Mouse (Mus musculus) MEL (cell line): ENCODE data around the gene Catip. TPM values are rescaled to one million over a fixed set of nuclear protein-coding genes. Genes with fewer than 3 reads are reported as not detected.

ENCODE experiments used
- DNase-seq: peaks from one replicate; pipeline ENCODE4 v3.0.0; 2011; ENCODE audit warnings: low read depth, low spot score
- H3K27ac ChIP-seq: 2 replicates; pipeline ENCODE4 v1.5.1; 2012; ENCODE audit warnings: low read depth, mild to moderate bottlenecking, control low read depth, low read length, moderate library complexity; ENCODE audit not compliant: control insufficient read depth
- H3K27me3 ChIP-seq, 2 experiments: fragments of 150-350 bp in 1 of 2; sonication (generic) in 1 of 2; 2 replicates each; pipeline ENCODE4 v1.6.1; 2012; ENCODE audit warnings: low read length in 2 of 2, mild to moderate bottlenecking in 2 of 2, improper control_type of control experiment in 1 of 2, moderate library complexity in 1 of 2; ENCODE audit not compliant: insufficient read depth in 2 of 2, control insufficient read depth in 1 of 2
- H3K36me3 ChIP-seq, 2 experiments: 2 replicates each; pipeline ENCODE4 v1.6.1; 2012 to 2014; ENCODE audit warnings: low read length in 2 of 2, improper control_type of control experiment in 1 of 2, inconsistent platforms in 1 of 2, mild to moderate bottlenecking in 1 of 2; ENCODE audit not compliant: insufficient read depth in 2 of 2, control insufficient read depth in 1 of 2
- H3K4me1 ChIP-seq, 2 experiments: fragments of 150-350 bp in 1 of 2; sonication (generic) in 1 of 2; 2 replicates each; pipeline ENCODE4 v1.6.1; 2012; ENCODE audit warnings: low read length in 2 of 2, improper control_type of control experiment in 1 of 2, mild to moderate bottlenecking in 1 of 2; ENCODE audit not compliant: insufficient read depth in 2 of 2, control insufficient read depth in 1 of 2
- H3K4me3 ChIP-seq, 2 experiments: fragments of 150-350 bp in 1 of 2; sonication (generic) in 1 of 2; 2 replicates each; pipeline ENCODE4 v1.5.1; 2012; ENCODE audit warnings: low read depth in 2 of 2, low read length in 2 of 2, mild to moderate bottlenecking in 2 of 2, moderate library complexity in 2 of 2, control low read depth in 1 of 2, improper control_type of control experiment in 1 of 2; ENCODE audit not compliant: control insufficient read depth in 1 of 2, insufficient read depth in 1 of 2
- H3K79me2 ChIP-seq: 2 replicates; pipeline ENCODE4 v1.6.1; 2012; ENCODE audit warnings: mild to moderate bottlenecking, low read length, moderate library complexity; ENCODE audit not compliant: control insufficient read depth, poor library complexity, insufficient read depth
- H3K9ac ChIP-seq: 2 replicates; pipeline ENCODE4 v1.6.1; 2012; ENCODE audit warnings: low read depth, mild to moderate bottlenecking, control low read depth, low read length, moderate library complexity; ENCODE audit not compliant: control insufficient read depth, poor library complexity, severe bottlenecking
- H3K9me3 ChIP-seq: fragments of 150-350 bp; sonication (generic); replicated peaks from 2 replicates; pipeline ENCODE4 v1.6.1; 2012; ENCODE audit warnings: mild to moderate bottlenecking, low read length, improper control_type of control experiment, moderate library complexity; ENCODE audit not compliant: insufficient read depth
- BHLHE40 ChIP-seq: IDR thresholded peaks from 2 replicates; pipeline ENCODE4 v1.6.1; 2012; ENCODE audit warnings: low read depth, mild to moderate bottlenecking, inconsistent platforms, low read length, improper control_type of control experiment, borderline replicate concordance
- CHD2 ChIP-seq: IDR thresholded peaks from 2 replicates; pipeline ENCODE4 v1.6.1; 2011; ENCODE audit warnings: low read length, improper control_type of control experiment
- E2F4 ChIP-seq: IDR thresholded peaks from 2 replicates; pipeline ENCODE4 v1.6.1; 2011; ENCODE audit warnings: low read depth, low read length, improper control_type of control experiment, borderline replicate concordance
- ELF1 ChIP-seq: IDR thresholded peaks from 2 replicates; pipeline ENCODE4 v1.6.1; 2014; ENCODE audit warnings: low read depth, mild to moderate bottlenecking, inconsistent platforms, low read length, improper control_type of control experiment, moderate library complexity
- GABPA ChIP-seq: IDR thresholded peaks from 2 replicates; pipeline ENCODE4 v1.6.1; 2012; ENCODE audit warnings: low read depth, mild to moderate bottlenecking, inconsistent platforms, low read length, improper control_type of control experiment, moderate library complexity
- HCFC1 ChIP-seq: IDR thresholded peaks from 2 replicates; pipeline ENCODE4 v1.6.1; 2012; ENCODE audit warnings: low read depth, mild to moderate bottlenecking, inconsistent platforms, low read length, improper control_type of control experiment, moderate library complexity
- KAT2A ChIP-seq: conservative IDR thresholded peaks from 2 replicates; pipeline ENCODE4 v1.6.1; 2012; ENCODE audit warnings: low read depth, low read length, improper control_type of control experiment, inconsistent platforms
- MAFK ChIP-seq: IDR thresholded peaks from 2 replicates; pipeline ENCODE4 v1.6.1; 2011; ENCODE audit warnings: low read depth, mild to moderate bottlenecking, low read length, improper control_type of control experiment, borderline replicate concordance
- MEF2A ChIP-seq: IDR thresholded peaks from 2 replicates; pipeline ENCODE4 v1.6.1; 2014; ENCODE audit warnings: low read depth, mild to moderate bottlenecking, inconsistent platforms, low read length, improper control_type of control experiment; ENCODE audit not compliant: poor library complexity, insufficient replicate concordance, severe bottlenecking; ENCODE audit errors: extremely low read depth
- NRF1 ChIP-seq: IDR thresholded peaks from 2 replicates; pipeline ENCODE4 v1.6.1; 2014; ENCODE audit warnings: low read depth, mild to moderate bottlenecking, inconsistent platforms, low read length, improper control_type of control experiment, moderate library complexity; ENCODE audit not compliant: poor library complexity, insufficient read depth, severe bottlenecking
- RCOR1 ChIP-seq: IDR thresholded peaks from 2 replicates; pipeline ENCODE4 v1.6.1; 2012; ENCODE audit warnings: low read depth, mild to moderate bottlenecking, inconsistent platforms, low read length, improper control_type of control experiment
- USF2 ChIP-seq, 2 experiments: IDR thresholded peaks; 2 replicates each; pipeline ENCODE4 v1.6.1; 2011 to 2012; ENCODE audit warnings: improper control_type of control experiment in 2 of 2, low read length in 2 of 2, borderline replicate concordance in 1 of 2, inconsistent platforms in 1 of 2, low read depth in 1 of 2, mild to moderate bottlenecking in 1 of 2; ENCODE audit not compliant: insufficient read depth in 1 of 2
- ZC3H11A ChIP-seq: IDR thresholded peaks from 2 replicates; pipeline ENCODE4 v1.6.1; 2012; ENCODE audit warnings: low read depth, mild to moderate bottlenecking, inconsistent platforms, low read length, improper control_type of control experiment
- ZKSCAN1 ChIP-seq: IDR thresholded peaks from 2 replicates; pipeline ENCODE4 v1.6.1; 2012; ENCODE audit warnings: low read depth, mild to moderate bottlenecking, inconsistent platforms, low read length, improper control_type of control experiment, moderate library complexity
- polyA plus RNA-seq, 2 experiments: library from polyadenylated mRNA; stranded (reverse) in 1 of 2; unstranded in 1 of 2; fragments of >175 nt in 1 of 2; fragments of >200 nt in 1 of 2; gene quantifications; 2 replicates each; pipeline versions ENCODE4 v1.2.1 to v1.2.4; 2012; ENCODE audit warnings: low replicate concordance in 2 of 2, low read depth in 1 of 2; ENCODE audit not compliant: insufficient read length in 2 of 2, insufficient read depth in 1 of 2, missing spikeins in 1 of 2
- total RNA-seq: library from RNA; depleted of rRNA; stranded (reverse); fragments of 300-350 nt; gene quantifications from 2 replicates; pipeline ENCODE4 v1.2.3, GENCODE M21; 2012

Gene Catip
- total and polyA plus RNA-seq, 3 experiments = 0.08 TPM; not detected in 1

DNA sequence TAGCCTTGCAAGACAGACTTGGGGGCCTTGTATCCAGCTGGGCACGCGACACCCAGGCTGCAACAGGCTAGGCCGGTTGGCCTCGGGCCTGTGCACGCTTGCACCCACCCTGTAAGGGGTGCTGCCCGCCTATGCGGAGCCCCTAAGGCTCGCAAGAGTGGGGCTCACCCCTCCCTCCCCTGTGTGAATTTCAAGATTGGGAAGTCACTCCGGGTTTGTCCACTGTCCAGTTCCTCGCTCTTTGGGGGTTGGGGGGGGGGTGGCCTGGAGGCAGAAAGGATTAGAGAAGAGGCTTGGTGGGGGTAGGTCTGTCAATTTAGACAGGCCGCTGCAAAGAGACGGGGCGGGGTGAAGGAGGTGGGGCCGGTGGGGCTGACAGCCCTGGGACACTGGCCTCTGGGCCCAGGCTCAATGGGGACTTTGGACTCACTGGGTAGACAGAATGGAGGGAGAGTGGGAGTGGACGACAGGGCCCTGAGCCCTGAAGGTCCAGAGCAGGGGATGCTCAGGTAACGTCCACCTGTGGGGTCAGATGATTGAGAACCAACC is 30.6 kb downstream of the Catip start:
- peaks cover 0 to 17% of the 10 kb centered on the region in 2 experiments; a peak in 2 of 4 replicates for H3K4me1 ChIP-seq
- no peaks in the 10 kb centered on the region for H3K9me3 ChIP-seq
- DNase-seq = no peak
- H3K4me3 ChIP-seq = peak overlapping the region; percentile 78 to 85
- H3K27me3 ChIP-seq = no peaks in the 10 kb centered on the region
- TF ChIP-seq USF2 (IDR thresholded peaks at IDR 0.05; ENCODE audit: borderline replicate concordance in 1 of 2, insufficient read depth in 1 of 2, low read depth in 1 of 2, low read length in 2 of 2) = no peak
- no peak for TF ChIP-seq GABPA
- TF ChIP-seq MAFK = no peak
- TF ChIP-seq BHLHE40 = no peak
- no peak for TF ChIP-seq NRF1
- no peak for TF ChIP-seq CHD2
- TF ChIP-seq ZC3H11A = no peak
- no peak for TF ChIP-seq ELF1
- TF ChIP-seq HCFC1 = no peak
- TF ChIP-seq MEF2A = no peak
- TF ChIP-seq RCOR1 = no peak
- TF ChIP-seq ZKSCAN1 = no peak
- peaks cover 14% of the 10 kb centered on the region for H3K79me2 ChIP-seq
- peaks cover 0 to 10% of the 10 kb centered on the region in 2 experiments; a peak in 2 of 4 replicates for H3K36me3 ChIP-seq
- H3K9ac ChIP-seq = peak overlapping the region; percentile 98
- H3K27ac ChIP-seq = peak overlapping the region; percentile 71

DNA sequence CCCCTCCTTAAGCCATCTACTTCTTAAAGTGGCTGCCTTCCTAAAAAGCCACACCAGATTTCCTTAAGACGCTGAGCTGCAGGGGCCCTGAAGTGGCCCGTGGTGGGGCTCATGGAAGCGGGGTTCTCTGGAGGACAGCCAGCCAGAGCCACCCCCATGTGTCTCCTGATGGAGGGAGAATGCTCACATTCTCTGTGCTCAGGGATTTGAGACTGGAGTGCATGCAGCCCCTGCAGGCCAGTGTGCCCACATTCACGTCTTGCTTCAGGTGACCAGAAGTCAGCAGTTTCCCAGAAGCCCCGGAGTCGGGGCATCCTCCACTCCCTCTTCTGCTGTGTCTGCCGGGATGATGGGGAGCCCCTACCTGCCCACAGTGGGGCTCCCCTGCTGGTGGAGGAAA is 31.1 kb downstream of the Catip start:
- H3K27me3 ChIP-seq = no peaks in the 10 kb centered on the region
- H3K4me1 ChIP-seq = peaks cover 0 to 12% of the 10 kb centered on the region in 2 experiments; a peak in 2 of 4 replicates
- no peak for DNase-seq
- H3K79me2 ChIP-seq = peaks cover 14% of the 10 kb centered on the region
- TF ChIP-seq E2F4 (no peak), KAT2A (no peak)
- no peak overlapping the region for H3K27ac ChIP-seq
- H3K36me3 ChIP-seq = peaks cover 0 to 7% of the 10 kb centered on the region in 2 experiments; a peak in 2 of 4 replicates
- no peak overlapping the region; the same call in 1 of the 2 replicates for H3K9ac ChIP-seq
- H3K4me3 ChIP-seq = no peak overlapping the region
- no peaks in the 10 kb centered on the region for H3K9me3 ChIP-seq
